Mouse (Mus musculus) liver, embryonic 12.5 days (tissue): ENCODE data around the gene Zdhhc13. TPM values are rescaled to one million over a fixed set of nuclear protein-coding genes. Genes with fewer than 3 reads are reported as not detected.

Experiments used
- ATAC-seq: fragments of 200-750 bp; cut with Nextera tagmentation; 2 replicates; pipeline ENCODE4 v1.8.0; 2017; ENCODE audit warnings: moderate number of reproducible peaks, mild to moderate bottlenecking, moderate library complexity
- H3K27ac ChIP-seq: fragments of 300-500 bp; sonication (generic); 2 replicates; pipeline ENCODE4 v1.5.1; 2016; ENCODE audit warnings: mild to moderate bottlenecking
- H3K27me3 ChIP-seq: fragments of 300-500 bp; sonication (generic); replicated peaks from 2 replicates; pipeline ENCODE4 v1.6.1; 2016; ENCODE audit warnings: mild to moderate bottlenecking, moderate library complexity
- H3K36me3 ChIP-seq: fragments of 300-500 bp; sonication (generic); 2 replicates; pipeline ENCODE4 v1.6.1; 2016; ENCODE audit warnings: mild to moderate bottlenecking, moderate library complexity
- H3K4me1 ChIP-seq: fragments of 300-500 bp; sonication (generic); 2 replicates; pipeline ENCODE4 v1.6.1; 2016
- H3K4me2 ChIP-seq: fragments of 300-500 bp; sonication (generic); 2 replicates; pipeline ENCODE4 v1.6.1; 2016; ENCODE audit warnings: mild to moderate bottlenecking, moderate library complexity
- H3K4me3 ChIP-seq: fragments of 300-500 bp; sonication (generic); 2 replicates; pipeline ENCODE4 v1.5.1; 2016; ENCODE audit warnings: mild to moderate bottlenecking, moderate library complexity
- H3K9ac ChIP-seq: fragments of 300-500 bp; sonication (generic); 2 replicates; pipeline ENCODE4 v1.6.1; 2016; ENCODE audit warnings: mild to moderate bottlenecking, moderate library complexity
- H3K9me3 ChIP-seq: fragments of 300-500 bp; sonication (generic); replicated peaks from 2 replicates; pipeline ENCODE4 v1.6.1; 2016; ENCODE audit warnings: mild to moderate bottlenecking, moderate library complexity
- WGBS: fragments of 180-500 bp; shearing (Covaris S2); methylation state at CpG from one replicate; pipeline ENCODE4 v1.1.7; 2016; ENCODE audit not compliant: insufficient replicate concordance; 5-methylcytosine and 5-hydroxymethylcytosine counted together
- polyA plus RNA-seq: library from polyadenylated mRNA; unstranded; fragments of >200 nt; fragmentation: Nextera tagmentation; extraction: Ambion mirVana; gene quantifications from 2 replicates; pipeline ENCODE4 v1.2.1, GENCODE M21; 2016

Zdhhc13 gene
- polyA plus RNA-seq, 1 experiment from 2014 or later, result 22.5 TPM

GRCm38 (mm10) chr7:48765959-48766358 is 22.8 kb upstream of the Zdhhc13 start:
- H3K4me2 ChIP-seq, result no peak overlapping the region
- no peaks in the 10 kb centered on the region for H3K27me3 ChIP-seq
- no peaks in the 10 kb centered on the region for H3K9me3 ChIP-seq
- no peak overlapping the region for H3K9ac ChIP-seq
- no peaks in the 10 kb centered on the region for H3K4me1 ChIP-seq
- no peaks in the 10 kb centered on the region for H3K36me3 ChIP-seq
- no peak for ATAC-seq
- H3K4me3 ChIP-seq, result no peak overlapping the region
- 69% methylated on average over 4 of the region's 4 CpGs for WGBS
- H3K27ac ChIP-seq, result no peak overlapping the region

- H3K9ac ChIP-seq, result no peak overlapping the region
- H3K4me3 ChIP-seq, result no peak overlapping the region
- H3K9me3 ChIP-seq, result no peaks in the 10 kb centered on the region
- 48% methylated on average over 1 of the region's 1 CpGs for WGBS
- no peak for ATAC-seq
- H3K36me3 ChIP-seq, result no peaks in the 10 kb centered on the region
- no peaks in the 10 kb centered on the region for H3K4me1 ChIP-seq
- no peak overlapping the region for H3K27ac ChIP-seq
- H3K4me2 ChIP-seq, result no peak overlapping the region
- H3K27me3 ChIP-seq, result no peaks in the 10 kb centered on the region
Measured at GRCm38 (mm10) chr7:48769721-48770120, 19.1 kb upstream of the Zdhhc13 start.

GRCm38 (mm10) chr7:48772060-48772734 is 16.6 kb upstream of the Zdhhc13 start:
- Histone ChIP-seq H3K27ac (no peak overlapping the region), H3K9ac (no peak overlapping the region), H3K27me3 (no peaks in the 10 kb centered on the region), H3K36me3 (no peaks in the 10 kb centered on the region), H3K4me3 (no peak overlapping the region), H3K4me2 (no peak overlapping the region), H3K4me1 (no peaks in the 10 kb centered on the region), H3K9me3 (no peaks in the 10 kb centered on the region)
- ATAC-seq, result no peak
- WGBS, result 62% methylated on average over 2 of the region's 2 CpGs

- ATAC-seq, result no peak
- Histone ChIP-seq H3K4me3 (no peak overlapping the region), H3K27me3 (no peaks in the 10 kb centered on the region), H3K4me1 (no peaks in the 10 kb centered on the region), H3K9me3 (no peaks in the 10 kb centered on the region), H3K4me2 (no peak overlapping the region), H3K36me3 (no peaks in the 10 kb centered on the region), H3K9ac (no peak overlapping the region), H3K27ac (no peak overlapping the region)
- 71% methylated on average over 5 of the region's 5 CpGs for WGBS
Measured at GRCm38 (mm10) chr7:48773333-48773732, 15.5 kb upstream of the Zdhhc13 start.

- H3K9ac ChIP-seq, result no peak overlapping the region
- no peak overlapping the region for H3K27ac ChIP-seq
- no peaks in the 10 kb centered on the region for H3K36me3 ChIP-seq
- H3K9me3 ChIP-seq, result no peaks in the 10 kb centered on the region
- 65% methylated on average over 1 of the region's 1 CpGs for WGBS
- no peak overlapping the region for H3K4me3 ChIP-seq
- no peak overlapping the region for H3K4me2 ChIP-seq
- no peaks in the 10 kb centered on the region for H3K27me3 ChIP-seq
- no peaks in the 10 kb centered on the region for H3K4me1 ChIP-seq
- no peak for ATAC-seq
Measured at GRCm38 (mm10) chr7:48774633-48775032, 14.2 kb upstream of the Zdhhc13 start.

- Histone ChIP-seq H3K9me3 (no peaks in the 10 kb centered on the region), H3K4me1 (no peaks in the 10 kb centered on the region), H3K4me2 (no peak overlapping the region), H3K4me3 (no peak overlapping the region), H3K27me3 (no peaks in the 10 kb centered on the region), H3K9ac (no peak overlapping the region), H3K36me3 (no peaks in the 10 kb centered on the region), H3K27ac (no peak overlapping the region)
- ATAC-seq, result no peak
- 74% methylated on average over 1 of the region's 1 CpGs for WGBS
Measured at GRCm38 (mm10) chr7:48775436-48775835, 13.4 kb upstream of the Zdhhc13 start.

- Histone ChIP-seq H3K27me3 (no peaks in the 10 kb centered on the region; the same call in 1 of the 2 replicates), H3K27ac (no peak overlapping the region), H3K4me2 (no peak overlapping the region), H3K9ac (no peak overlapping the region), H3K4me3 (no peak overlapping the region), H3K9me3 (no peaks in the 10 kb centered on the region), H3K4me1 (no peaks in the 10 kb centered on the region), H3K36me3 (no peaks in the 10 kb centered on the region)
- no peak for ATAC-seq
- WGBS, result 33% methylated on average over 8 of the region's 8 CpGs
Measured at GRCm38 (mm10) chr7:48777721-48778504, 10.9 kb upstream of the Zdhhc13 start.

- H3K4me3 ChIP-seq, result no peak overlapping the region
- H3K9ac ChIP-seq, result no peak overlapping the region
- H3K9me3 ChIP-seq, result no peaks in the 10 kb centered on the region
- 52% methylated on average over 3 of the region's 3 CpGs for WGBS
- H3K27me3 ChIP-seq, result no peaks in the 10 kb centered on the region; the same call in 1 of the 2 replicates
- no peaks in the 10 kb centered on the region for H3K36me3 ChIP-seq
- ATAC-seq, result no peak
- no peaks in the 10 kb centered on the region for H3K4me1 ChIP-seq
- H3K27ac ChIP-seq, result no peak overlapping the region
- H3K4me2 ChIP-seq, result no peak overlapping the region
Measured at GRCm38 (mm10) chr7:48779110-48779509, 9.7 kb upstream of the Zdhhc13 start.

- Histone ChIP-seq H3K4me3 (no peak overlapping the region), H3K9me3 (no peaks in the 10 kb centered on the region), H3K36me3 (no peaks in the 10 kb centered on the region), H3K9ac (no peak overlapping the region), H3K27ac (no peak overlapping the region), H3K27me3 (no peaks in the 10 kb centered on the region; the same call in 1 of the 2 replicates), H3K4me2 (no peak overlapping the region), H3K4me1 (no peaks in the 10 kb centered on the region)
- ATAC-seq, result no peak
- WGBS, result 67% methylated on average over 4 of the region's 4 CpGs
Measured at GRCm38 (mm10) chr7:48782432-48782831, 6.4 kb upstream of the Zdhhc13 start.

- Histone ChIP-seq H3K4me2 (no peak overlapping the region), H3K4me3 (no peak overlapping the region), H3K27me3 (no peaks in the 10 kb centered on the region; the same call in 1 of the 2 replicates), H3K9ac (no peak overlapping the region), H3K4me1 (peaks cover 13% of the 10 kb centered on the region), H3K36me3 (no peaks in the 10 kb centered on the region), H3K27ac (no peak overlapping the region), H3K9me3 (no peaks in the 10 kb centered on the region)
- 70% methylated on average over 11 of the region's 11 CpGs for WGBS
- ATAC-seq, result no peak
Measured at GRCm38 (mm10) chr7:48784773-48785523, 3.9 kb upstream of the Zdhhc13 start.

- ATAC-seq, result 0 out of 2 replicates have a peak, but pooled peaks have one; percentile 2
- Histone ChIP-seq H3K4me2 (peak overlapping the region; percentile 75), H3K36me3 (0 out of 2 replicates have a peak, but pooled peaks cover 3% of the 10 kb centered on the region), H3K27me3 (no peaks in the 10 kb centered on the region), H3K4me1 (peaks cover 33% of the 10 kb centered on the region), H3K4me3 (peak overlapping the region; percentile 83), H3K9me3 (no peaks in the 10 kb centered on the region), H3K9ac (no peak overlapping the region), H3K27ac (no peak overlapping the region)
- 61% methylated on average over 3 of the region's 3 CpGs for WGBS
Measured at GRCm38 (mm10) chr7:48788348-48788747, 455 bp upstream of the Zdhhc13 start.

GRCm38 (mm10) chr7:48790117-48790516 is 1.3 kb downstream of the Zdhhc13 start:
- 0 out of 2 replicates have a peak, but pooled peaks cover 3% of the 10 kb centered on the region for H3K36me3 ChIP-seq
- no peak overlapping the region for H3K27ac ChIP-seq
- no peak for ATAC-seq
- no peaks in the 10 kb centered on the region for H3K27me3 ChIP-seq
- peak overlapping the region; percentile 46; the same call in 1 of the 2 replicates for H3K9ac ChIP-seq
- H3K4me1 ChIP-seq, result peaks cover 35% of the 10 kb centered on the region
- H3K4me3 ChIP-seq, result peak overlapping the region; percentile 83
- 57% methylated on average over 4 of the region's 4 CpGs for WGBS
- peak overlapping the region; percentile 75 for H3K4me2 ChIP-seq
- no peaks in the 10 kb centered on the region for H3K9me3 ChIP-seq
